Comparison of ENCODE assay signal across 8 mouse cellular contexts in genomic region chr13:104681212-104681611, GRCm38 (mm10).
A peak's percentile ranks its signal among the peaks of the same experiment; 100 is the strongest.
DNase-seq lines count a peak whose midpoint lies in the region; ATAC-seq and TF ChIP-seq lines count a peak whose summit lies in the region.

No protein-coding gene starts in this region.

- ATAC-seq in forebrain, embryonic 13.5 days, result peak; percentile 61; the same call in 1 of the 2 replicates
- no peak for ATAC-seq in forebrain, embryonic 11.5 days (replicated peaks; ENCODE audit: low FRiP score)
- ATAC-seq in megakaryocyte, adult 5-6 weeks (ENCODE audit: poor library complexity, severe bottlenecking), result 0 out of 2 replicates have a peak, but pooled peaks have one; percentile 45

- peak; percentile 84 for TF ChIP-seq CTCF in layer of hippocampus, adult 2 months (conservative IDR thresholded peaks at IDR 0.05)

- no peak overlapping the region for H3K4me3 ChIP-seq in forebrain, embryonic 13.5 days
- H3K4me3 ChIP-seq in forebrain, embryonic 11.5 days (ENCODE audit: low read depth, low read length), result no peak overlapping the region
- no peak overlapping the region for H3K4me3 ChIP-seq in layer of hippocampus, adult 2 months

- no peak overlapping the region for H3K4me2 ChIP-seq in forebrain, embryonic 13.5 days
- no peak overlapping the region for H3K4me2 ChIP-seq in forebrain, embryonic 11.5 days (ENCODE audit: low read depth, low read length, severe bottlenecking)

- H3K9me3 ChIP-seq in forebrain, embryonic 13.5 days (replicated peaks), result no peaks in the 10 kb centered on the region; the same call in 1 of the 2 replicates
- H3K9me3 ChIP-seq in forebrain, embryonic 11.5 days (ENCODE audit: control insufficient read depth, low read length), result no peaks in the 10 kb centered on the region

- no peak overlapping the region for H3K27ac ChIP-seq in forebrain, embryonic 13.5 days
- no peak overlapping the region for H3K27ac ChIP-seq in forebrain, embryonic 11.5 days (ENCODE audit: low read depth, low read length)
- H3K27ac ChIP-seq in layer of hippocampus, adult 2 months, result no peak overlapping the region

- no peaks in the 10 kb centered on the region for H3K36me3 ChIP-seq in forebrain, embryonic 13.5 days (ENCODE audit: poor library complexity, severe bottlenecking)
- H3K36me3 ChIP-seq in forebrain, embryonic 11.5 days (ENCODE audit: control insufficient read depth, insufficient read depth, low read length), result no peaks in the 10 kb centered on the region

- WGBS in forebrain, embryonic 13.5 days, result 83% methylated on average over 1 of the region's 1 CpGs
- 86% methylated on average over 1 of the region's 1 CpGs for WGBS in forebrain, embryonic 11.5 days

- H3K4me1 ChIP-seq in forebrain, embryonic 13.5 days, result no peaks in the 10 kb centered on the region
- no peaks in the 10 kb centered on the region for H3K4me1 ChIP-seq in forebrain, embryonic 11.5 days (replicated peaks; ENCODE audit: control insufficient read depth, insufficient read depth, low read length)

- H3K27me3 ChIP-seq in forebrain, embryonic 13.5 days, result no peaks in the 10 kb centered on the region
- H3K27me3 ChIP-seq in forebrain, embryonic 11.5 days (ENCODE audit: control insufficient read depth, insufficient read depth, low read length), result no peaks in the 10 kb centered on the region

- intact Hi-C loops in gastrocnemius, postnatal 14 days (cut with DNase I; ENCODE audit: low total_unique reads), result loop anchor here (5.0 kb wide), 1 partner anchor 394 kb away; the partner anchor contains the start of gene Adamts6

- DNase-seq in forebrain, embryonic 11.5 days (ENCODE audit: low spot score), result no peak
- peak; percentile 13 to 17 for DNase-seq in layer of hippocampus, adult 2 months (ENCODE audit: low spot score in 2 of 2)
- DNase-seq in layer of hippocampus, adult 8-10 months (ENCODE audit: low spot score in 2 of 2), result no peak
- DNase-seq in MN1 (ENCODE audit: low spot score), result peak; percentile 70
- DNase-seq in adrenal gland, adult 8-10 months, result no peak
- no peak for DNase-seq in gastrocnemius, postnatal 14 days

- H3K9ac ChIP-seq in forebrain, embryonic 13.5 days, result no peak overlapping the region
- no peak overlapping the region for H3K9ac ChIP-seq in forebrain, embryonic 11.5 days (ENCODE audit: low read length)

Comparison
In these comparisons a context has a peak if more than half of its experiments do, and no peak if none do; other contexts are left out.
1. DNase-seq: peak in layer of hippocampus, adult 2 months (2 of 2) and MN1 (single experiment); none in forebrain, embryonic 11.5 days (single experiment), layer of hippocampus, adult 8-10 months (0 of 2), adrenal gland, adult 8-10 months (single experiment) and gastrocnemius, postnatal 14 days (single experiment).